Mouse (Mus musculus) embryo, embryonic 10 days (tissue): ENCODE results near the gene Adamts4.
A peak's percentile ranks its signal among the peaks of the same experiment; 100 is the strongest.
"Not testable (repeated sequence)": the region's sequence is repeated elsewhere in the genome, so short reads cannot be mapped to it uniquely, and the experiment has no call there.

Source experiments
- DNase-seq: peaks from one replicate; pipeline ENCODE4 v3.0.0-alpha.2; 2015; ENCODE audit warnings: low spot score

Adamts4 gene

GRCm38 (mm10) chr1:171279012-171279705, 28.9 kb downstream of the Adamts4 start:
- DNase-seq: no peak

GRCm38 (mm10) chr1:171279721-171280120, 29.5 kb downstream of the Adamts4 start:
- DNase-seq: no peak

GRCm38 (mm10) chr1:171280250-171280915, 30.2 kb downstream of the Adamts4 start:
- no peak for DNase-seq

GRCm38 (mm10) chr1:171280916-171281527, 30.8 kb downstream of the Adamts4 start, which contains the start of gene Ppox:
TSS of gene Ppox (minus strand) at chr1:171281186.
- peak; percentile 98 for DNase-seq

- peak; percentile 81 for DNase-seq
Observed at GRCm38 (mm10) chr1:171281528-171281923, 31.3 kb downstream of the Adamts4 start.

- DNase-seq: no peak
Observed at GRCm38 (mm10) chr1:171282086-171282805, 32.0 kb downstream of the Adamts4 start.

GRCm38 (mm10) chr1:171283188-171284160, 33.3 kb downstream of the Adamts4 start:
- no peak for DNase-seq

GRCm38 (mm10) chr1:171284491-171284890, 34.3 kb downstream of the Adamts4 start:
- DNase-seq: no peak

- DNase-seq: no peak
Observed at GRCm38 (mm10) chr1:171285096-171285892, 35.1 kb downstream of the Adamts4 start.

- DNase-seq: no peak
Observed at GRCm38 (mm10) chr1:171286517-171286916, 36.3 kb downstream of the Adamts4 start.

- peak; percentile 94 for DNase-seq
Observed at GRCm38 (mm10) chr1:171287136-171288081, 37.2 kb downstream of the Adamts4 start, which contains the start of gene Usp21. TSS of gene Usp21 (minus strand) at chr1:171287991.

- no peak for DNase-seq
Observed at GRCm38 (mm10) chr1:171288328-171288727, 38.1 kb downstream of the Adamts4 start.

- DNase-seq: peak; percentile 2
Observed at GRCm38 (mm10) chr1:171293351-171293750, 43.1 kb downstream of the Adamts4 start.

- DNase-seq: peak; percentile 10
Observed at GRCm38 (mm10) chr1:171293906-171294297, 43.7 kb downstream of the Adamts4 start.

GRCm38 (mm10) chr1:171294298-171295062, 44.3 kb downstream of the Adamts4 start, which contains the start of gene Ufc1:
TSS of gene Ufc1 (minus strand) at chr1:171295024.
- DNase-seq: peak; percentile 91

- no peak for DNase-seq
Observed at GRCm38 (mm10) chr1:171295063-171295402, 44.8 kb downstream of the Adamts4 start.

GRCm38 (mm10) chr1:171298226-171298625, 48.0 kb downstream of the Adamts4 start:
- no peak for DNase-seq

- DNase-seq: not testable (repeated sequence)
Observed at GRCm38 (mm10) chr1:171306157-171306556, 55.9 kb downstream of the Adamts4 start.
